Mouse (Mus musculus): ENCODE measurements around the gene Emsy.

- TF ChIP-seq CTCF (IDR thresholded peaks at IDR 0.05; ENCODE audit: borderline replicate concordance, insufficient read depth, low read depth, low read length) (no peak), POLR2A (IDR thresholded peaks at IDR 0.05; ENCODE audit: borderline replicate concordance, insufficient read depth, low read length) (no peak)
Measured at GRCm38 (mm10) chr7:98586313-98586712, 70.3 kb downstream of the Emsy start.

Measured in cerebellum, adult 2 months (tissue).